ENCODE assay signal across 8 mouse cellular contexts in the genomic region with DNA sequence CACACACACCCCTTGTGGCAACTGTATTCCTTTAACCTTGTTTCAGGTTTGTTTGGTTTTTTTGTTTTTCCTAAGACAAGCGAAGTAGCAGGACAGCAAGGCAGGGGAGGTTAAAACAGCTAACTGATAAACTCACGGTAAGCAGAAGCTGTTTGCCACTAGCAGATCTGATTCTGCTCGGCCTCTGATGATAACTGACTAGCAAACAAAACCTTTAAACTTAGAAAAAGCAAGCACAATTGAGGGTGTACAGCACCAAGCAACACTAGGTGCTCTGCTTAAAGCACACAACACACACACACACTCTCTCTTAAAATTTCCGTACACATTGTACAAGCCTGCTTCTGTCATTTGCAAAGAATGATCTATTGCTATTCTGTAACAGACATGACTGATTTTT. TPM values are rescaled to one million over a fixed set of nuclear protein-coding genes. Genes with fewer than 3 reads are reported as not detected.
A peak's percentile ranks its signal among the peaks of the same experiment; 100 is the strongest.
DNase-seq lines count a peak whose midpoint lies in the region; ATAC-seq and TF ChIP-seq lines count a peak whose summit lies in the region.

No protein-coding gene starts in this region.

- H3K4me1 ChIP-seq in embryonic fibroblast, embryonic 13.5 days (ENCODE audit: control insufficient read depth, insufficient read depth, low read length), result peaks cover 8% of the 10 kb centered on the region
- H3K4me1 ChIP-seq in intestine, embryonic 15.5 days (replicated peaks), result peaks cover 24% of the 10 kb centered on the region
- peaks cover 71% of the 10 kb centered on the region for H3K4me1 ChIP-seq in neural tube, embryonic 13.5 days (replicated peaks)

- 24% methylated on average over 4 of the region's 4 CpGs for WGBS in intestine, embryonic 15.5 days
- 19% methylated on average over 4 of the region's 4 CpGs for WGBS in neural tube, embryonic 13.5 days

- intact Hi-C loops in left cerebral cortex, postnatal 25 days (cut with DNase I), result loop anchor here (5.0 kb wide), 1 partner anchor 192 kb away; no protein-coding TSS in a partner anchor
- intact Hi-C loops in left cerebral cortex, postnatal 14 days (cut with DNase I), result loop anchor here (10.0 kb wide), 1 partner anchor 690 kb away; no protein-coding TSS in a partner anchor

- no peak for TF ChIP-seq CTCF in embryonic fibroblast, embryonic 13.5 days (IDR thresholded peaks at IDR 0.05; ENCODE audit: borderline replicate concordance, insufficient read depth, low read length)

- no peak overlapping the region for H3K9ac ChIP-seq in intestine, embryonic 15.5 days
- H3K9ac ChIP-seq in neural tube, embryonic 13.5 days, result peak overlapping the region; percentile 76

- peak overlapping the region; percentile 72 for H3K4me3 ChIP-seq in embryonic fibroblast, embryonic 13.5 days (ENCODE audit: insufficient read depth, low read length)
- peak overlapping the region; percentile 51 for H3K4me3 ChIP-seq in intestine, embryonic 15.5 days (replicated peaks)
- peak overlapping the region; percentile 69 for H3K4me3 ChIP-seq in neural tube, embryonic 13.5 days

- 0 out of 2 replicates have a peak, but pooled peaks cover 4% of the 10 kb centered on the region for H3K27me3 ChIP-seq in intestine, embryonic 15.5 days (replicated peaks)
- H3K27me3 ChIP-seq in neural tube, embryonic 13.5 days, result no peaks in the 10 kb centered on the region

- no peaks in the 10 kb centered on the region for H3K9me3 ChIP-seq in intestine, embryonic 15.5 days
- no peaks in the 10 kb centered on the region for H3K9me3 ChIP-seq in neural tube, embryonic 13.5 days

- no peaks in the 10 kb centered on the region for H3K36me3 ChIP-seq in intestine, embryonic 15.5 days
- peaks cover 15% of the 10 kb centered on the region for H3K36me3 ChIP-seq in neural tube, embryonic 13.5 days

- peak; percentile 18 to 19 for DNase-seq in left cerebral cortex, postnatal 25 days (ENCODE audit: low spot score in 2 of 2)
- DNase-seq in left cerebral cortex, postnatal 14 days (ENCODE audit: low spot score in 2 of 2), result no peak
- no peak for DNase-seq in testis, postnatal 10 days (ENCODE audit: low spot score)
- no peak for DNase-seq in urinary bladder, postnatal 36 days (ENCODE audit: low spot score in 2 of 2)

- H3K4me2 ChIP-seq in intestine, embryonic 15.5 days (replicated peaks), result peak overlapping the region; percentile 86
- peak overlapping the region; percentile 85 for H3K4me2 ChIP-seq in neural tube, embryonic 13.5 days

- H3K27ac ChIP-seq in embryonic fibroblast, embryonic 13.5 days (ENCODE audit: insufficient read depth, low read length), result peak overlapping the region; percentile 94
- peak overlapping the region; percentile 92 for H3K27ac ChIP-seq in intestine, embryonic 15.5 days
- H3K27ac ChIP-seq in neural tube, embryonic 13.5 days (replicated peaks), result peak overlapping the region; percentile 95

- no peak; the same call in 1 of the 2 replicates for TF ChIP-seq POLR2A in embryonic fibroblast, embryonic 13.5 days (IDR thresholded peaks at IDR 0.05; ENCODE audit: low read depth, low read length)

- ATAC-seq in intestine, embryonic 15.5 days, result no peak
- ATAC-seq in neural tube, embryonic 13.5 days (ENCODE audit: low read depth), result no peak
- ATAC-seq in megakaryocyte, adult 5-6 weeks (ENCODE audit: poor library complexity, severe bottlenecking), result no peak

RNA-seq across cellular contexts. Expression of gene Irs1, which starts 6.8 kb away (rescaled TPM):
- 10 to 100 TPM; 17.3 to 17.4 TPM for total RNA-seq in left cerebral cortex, postnatal 25 days (2021)
- 10 to 100 TPM; 19.9 to 20.3 TPM for total RNA-seq in left cerebral cortex, postnatal 14 days (2021)
- polyA plus RNA-seq in embryonic fibroblast, embryonic 13.5 days (2011; ENCODE audit: insufficient read length, low read depth, missing spikeins), result 27.5 and 41.2 TPM in 2 replicates
- 2.7 and 3.3 TPM in 2 replicates for polyA plus RNA-seq in intestine, embryonic 15.5 days (2015; fragmentation: Nextera tagmentation; extraction: Ambion mirVana)
- polyA plus RNA-seq in neural tube, embryonic 13.5 days (2015; fragmentation: Nextera tagmentation; extraction: Ambion mirVana), result 7.1 and 8.2 TPM in 2 replicates
- total RNA-seq in megakaryocyte, adult 5-6 weeks (2015), result 0.02 and 0.07 TPM in 2 replicates
- total RNA-seq in megakaryocyte, adult 5-6 weeks (2017), result 0.16 TPM in 1 of 2 replicates, not detected in the other

RNA-seq across cellular contexts. Expression of gene Rhbdd1, which starts 31.8 kb away (rescaled TPM):
- total RNA-seq in left cerebral cortex, postnatal 25 days (2021), result 1 to 10 TPM; 6.3 to 7.1 TPM
- total RNA-seq in left cerebral cortex, postnatal 14 days (2021), result 1 to 10 TPM; 5.4 to 5.6 TPM
- 38.0 and 40.7 TPM in 2 replicates for polyA plus RNA-seq in embryonic fibroblast, embryonic 13.5 days (2011; ENCODE audit: insufficient read length, low read depth, missing spikeins)
- 9.8 and 10.2 TPM in 2 replicates for polyA plus RNA-seq in intestine, embryonic 15.5 days (2015; fragmentation: Nextera tagmentation; extraction: Ambion mirVana)
- polyA plus RNA-seq in neural tube, embryonic 13.5 days (2015; fragmentation: Nextera tagmentation; extraction: Ambion mirVana), result 4.1 and 5.4 TPM in 2 replicates
- total RNA-seq in megakaryocyte, adult 5-6 weeks (2015), result 13.0 and 14.8 TPM in 2 replicates
- 16.1 and 16.4 TPM in 2 replicates for total RNA-seq in megakaryocyte, adult 5-6 weeks (2017)

RNA-seq across cellular contexts. Expression of gene Gm9747, which starts 51.5 kb away (rescaled TPM):
- not detected for total RNA-seq in left cerebral cortex, postnatal 25 days (2021)
- not detected for total RNA-seq in left cerebral cortex, postnatal 14 days (2021)
- polyA plus RNA-seq in embryonic fibroblast, embryonic 13.5 days (2011; ENCODE audit: insufficient read length, low read depth, missing spikeins), result not detected in 2 replicates
- polyA plus RNA-seq in intestine, embryonic 15.5 days (2015; fragmentation: Nextera tagmentation; extraction: Ambion mirVana), result 8.6 and 9.2 TPM in 2 replicates
- 22.1 and 26.1 TPM in 2 replicates for polyA plus RNA-seq in neural tube, embryonic 13.5 days (2015; fragmentation: Nextera tagmentation; extraction: Ambion mirVana)
- not detected in 2 replicates for total RNA-seq in megakaryocyte, adult 5-6 weeks (2015)
- not detected in 2 replicates for total RNA-seq in megakaryocyte, adult 5-6 weeks (2017)

Comparison
In these comparisons a context has a peak if more than half of its experiments do, and no peak if none do; other contexts are left out.
1. DNase-seq: peak in left cerebral cortex, postnatal 25 days (2 of 2); none in left cerebral cortex, postnatal 14 days (0 of 2), testis, postnatal 10 days (single experiment) and urinary bladder, postnatal 36 days (0 of 2).
2. RNA of gene Irs1, which starts 6.8 kb away (total RNA-seq): 19.9 to 20.3 TPM in left cerebral cortex, postnatal 14 days and 17.3 to 17.4 TPM in left cerebral cortex, postnatal 25 days; 0.02 to 0.16 TPM in megakaryocyte, adult 5-6 weeks; every median in the first group is over 10 times any median in the second.
3. Peak in every context shown above with its lines, with median percentiles within 50 percentile points of each other: H3K27ac ChIP-seq and H3K4me3 ChIP-seq.